Mouse (Mus musculus) limb, embryonic 14.5 days (tissue): ENCODE measurements at regions not wholly inside any gene's neighbourhood (a gene's known extent, or its start where the extent isn't known, plus 50 kb on each side); places are given as distances from the start of the nearest gene placed in this dataset.

Experiments used
- ATAC-seq: fragments of 200-750 bp; cut with Nextera tagmentation; 2 replicates; pipeline ENCODE4 v1.8.0; 2017; ENCODE audit warnings: low read depth, moderate number of reproducible peaks, moderate TSS enrichment; ENCODE audit not compliant: low FRiP score
- DNase-seq: peaks from one replicate; pipeline ENCODE4 v3.0.0-alpha.2; 2015; ENCODE audit warnings: low spot score
- H3K27ac ChIP-seq: fragments of 300-500 bp; sonication (generic); replicated peaks from 2 replicates; pipeline ENCODE4 v1.5.1; 2014; ENCODE audit warnings: low read depth, mild to moderate bottlenecking, low read length, moderate library complexity, mixed read lengths
- H3K27me3 ChIP-seq: fragments of 300-500 bp; sonication (generic); 2 replicates; pipeline ENCODE4 v1.6.1; 2014; ENCODE audit warnings: low read length, mixed read lengths; ENCODE audit not compliant: control insufficient read depth, insufficient read depth
- H3K36me3 ChIP-seq: fragments of 300-500 bp; sonication (generic); 2 replicates; pipeline ENCODE4 v1.6.1; 2014; ENCODE audit warnings: mild to moderate bottlenecking, low read length, moderate library complexity, mixed read lengths; ENCODE audit not compliant: control insufficient read depth, insufficient read depth
- H3K4me1 ChIP-seq: fragments of 300-500 bp; sonication (generic); 2 replicates; pipeline ENCODE4 v1.6.1; 2014; ENCODE audit warnings: antibody characterized with exemption, low read length, mixed read lengths; ENCODE audit not compliant: control insufficient read depth, insufficient read depth
- H3K4me2 ChIP-seq: fragments of 300-500 bp; sonication (generic); replicated peaks from 2 replicates; pipeline ENCODE4 v1.6.1; 2014; ENCODE audit warnings: low read depth, mild to moderate bottlenecking, low read length, moderate library complexity; ENCODE audit not compliant: severe bottlenecking
- H3K4me3 ChIP-seq: fragments of 300-500 bp; sonication (generic); replicated peaks from 2 replicates; pipeline ENCODE4 v1.5.1; 2014; ENCODE audit warnings: low read length
- H3K9ac ChIP-seq: fragments of 300-500 bp; sonication (generic); 2 replicates; pipeline ENCODE4 v1.6.1; 2014; ENCODE audit warnings: mild to moderate bottlenecking, low read depth, low read length, moderate library complexity; ENCODE audit not compliant: severe bottlenecking
- H3K9me3 ChIP-seq: fragments of 300-500 bp; sonication (generic); 2 replicates; pipeline ENCODE4 v1.6.1; 2016; ENCODE audit warnings: low read length; ENCODE audit not compliant: control insufficient read depth
- POLR2A ChIP-seq: fragments of 200-500 bp; IDR thresholded peaks from 2 replicates; pipeline ENCODE4 v1.8.0; 2012; ENCODE audit warnings: inconsistent platforms, mild to moderate bottlenecking, moderate library complexity, borderline replicate concordance; ENCODE audit not compliant: insufficient read depth, insufficient read length; ENCODE audit errors: extremely low read depth
- WGBS: fragments of 180-500 bp; shearing (Covaris S2); extraction: QIAGEN DNeasy Blood & Tissue Kit; methylation state at CpG from one replicate; pipeline ENCODE4 v1.1.7; 2014; 5-methylcytosine and 5-hydroxymethylcytosine counted together

DNA sequence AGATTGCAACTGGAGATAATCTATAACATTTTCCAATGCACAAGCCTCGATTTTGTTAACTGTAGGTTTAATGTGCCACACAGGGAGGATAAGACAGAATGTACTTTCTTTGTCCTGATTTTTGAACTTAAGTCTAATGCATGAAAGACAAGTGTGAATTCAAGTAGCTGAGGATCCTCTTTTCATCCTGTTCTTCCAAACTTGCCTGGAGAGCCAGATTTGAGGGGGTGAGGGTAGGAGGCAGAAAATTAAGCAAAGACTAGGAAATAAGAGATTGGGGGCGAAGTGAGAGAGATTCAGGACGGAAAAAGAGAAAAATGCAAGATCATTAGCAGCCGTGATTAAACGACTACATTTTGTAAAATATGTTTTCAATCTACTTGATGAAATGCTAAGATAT lies 1450.8 kb downstream of the Stim2 start:
- Histone ChIP-seq H3K36me3 (no peaks in the 10 kb centered on the region), H3K9ac (no peak overlapping the region), H3K4me1 (no peaks in the 10 kb centered on the region), H3K27me3 (no peaks in the 10 kb centered on the region), H3K4me3 (no peak overlapping the region), H3K27ac (no peak overlapping the region), H3K9me3 (no peaks in the 10 kb centered on the region), H3K4me2 (no peak overlapping the region)
- DNase-seq (no peak), ATAC-seq (no peak)
- 85% methylated on average over 5 of the region's 5 CpGs for WGBS
- TF ChIP-seq POLR2A = no peak
